Mouse (Mus musculus) liver, adult 10 weeks (tissue): ENCODE data around the gene Bpifb5. TPM values are rescaled to one million over a fixed set of nuclear protein-coding genes. Genes with fewer than 3 reads are reported as not detected.

Source experiments
- polyA plus RNA-seq: library from polyadenylated mRNA; stranded (reverse); fragments of 350-450 nt; fragmentation: Illumina TruSeq; extraction: RNeasy Lipid Tissue Mini Kit (QIAGEN cat#74804); gene quantifications from one replicate; pipeline ENCODE4 v1.2.3, GENCODE M21; 2014; ENCODE audit warnings: low read depth, low replicate concordance

Bpifb5 gene
- polyA plus RNA-seq, result not detected

GRCm38 (mm10) chr2:154223265-154223916 is at the start of gene Bpifb5:
Bpifb5 (plus strand) TSS chr2:154223742.

GRCm38 (mm10) chr2:154190546-154191258 is 32.8 kb upstream of the Bpifb5 start, which contains the start of gene Bpifb1:
Bpifb1 (plus strand) TSS chr2:154190818.

DNA sequence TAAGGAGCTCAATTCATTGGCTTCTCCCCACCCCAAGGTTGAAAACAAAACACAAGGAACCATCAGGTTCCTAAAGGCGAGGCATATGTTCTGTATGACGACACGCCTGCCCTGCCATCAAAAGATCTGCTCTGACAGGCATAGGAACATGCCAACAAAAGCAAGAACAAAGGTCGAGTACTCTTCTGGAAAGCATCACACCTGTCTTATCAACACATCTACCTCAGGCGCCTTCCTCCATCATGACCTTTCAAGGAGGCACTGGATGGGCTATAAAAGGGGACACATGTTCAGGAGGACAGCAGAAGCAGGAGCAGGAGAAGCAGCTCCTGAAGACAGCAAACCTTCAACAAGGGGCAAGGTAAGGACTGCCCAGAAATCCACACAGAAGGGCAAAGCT is 34.0 kb downstream of the Bpifb5 start, which contains the start of gene Bpifb9a:
Bpifb9a (plus strand) TSS at position 301 of the 400 bp plus-strand sequence.

Other genes with a start within 250 kb of the Bpifb5 start
- gene Bpifa6, start 248.8 kb upstream of the Bpifb5 start, polyA plus RNA-seq, result not detected
- gene Bpifa2, start 215.5 kb upstream of the Bpifb5 start, polyA plus RNA-seq, result not detected
- not detected for gene Bpifa3, start 93.4 kb upstream of the Bpifb5 start, polyA plus RNA-seq
- gene Bpifa1, start 80.9 kb upstream of the Bpifb5 start, polyA plus RNA-seq, result not detected
- gene Bpifa5, start 61.1 kb upstream of the Bpifb5 start, polyA plus RNA-seq, result not detected
- gene Bpifb1, start 32.9 kb upstream of the Bpifb5 start, polyA plus RNA-seq, result not detected
- not detected for gene Bpifb9a, start 34.1 kb downstream of the Bpifb5 start, polyA plus RNA-seq
- gene Bpifb9b, start 83.5 kb downstream of the Bpifb5 start, polyA plus RNA-seq, result not detected
- 11.8 TPM for gene Cdk5rap1, start 149.3 kb downstream of the Bpifb5 start, polyA plus RNA-seq
- 0.53 TPM for gene Snta1, start 184.4 kb downstream of the Bpifb5 start, polyA plus RNA-seq
- 6.5 TPM for gene Cbfa2t2, start 212.7 kb downstream of the Bpifb5 start, polyA plus RNA-seq